Mouse (Mus musculus) lung, embryonic 15.5 days (tissue): ENCODE data around the gene Kcnip2. TPM values are rescaled to one million over a fixed set of nuclear protein-coding genes. Genes with fewer than 3 reads are reported as not detected.
A peak's percentile ranks its signal among the peaks of the same experiment; 100 is the strongest.

Experiments
- ATAC-seq: fragments of 200-750 bp; cut with Nextera tagmentation; 2 replicates; pipeline ENCODE4 v1.8.0; 2017; ENCODE audit warnings: moderate number of reproducible peaks, borderline replicate concordance; ENCODE audit not compliant: low FRiP score, low TSS enrichment; ENCODE audit errors: extremely low read depth
- H3K27ac ChIP-seq: fragments of 300-500 bp; sonication (generic); 2 replicates; pipeline ENCODE4 v1.5.1; 2015; ENCODE audit warnings: moderate library complexity, mild to moderate bottlenecking, inconsistent platforms
- H3K27me3 ChIP-seq: fragments of 300-500 bp; sonication (generic); 2 replicates; pipeline ENCODE4 v1.6.1; 2015; ENCODE audit warnings: inconsistent platforms
- H3K36me3 ChIP-seq: fragments of 300-500 bp; sonication (generic); 2 replicates; pipeline ENCODE4 v1.6.1; 2015; ENCODE audit warnings: inconsistent platforms
- H3K4me1 ChIP-seq: fragments of 300-500 bp; sonication (generic); 2 replicates; pipeline ENCODE4 v1.6.1; 2015; ENCODE audit warnings: inconsistent platforms
- H3K4me2 ChIP-seq: fragments of 300-500 bp; sonication (generic); 2 replicates; pipeline ENCODE4 v1.6.1; 2015; ENCODE audit warnings: inconsistent platforms, mild to moderate bottlenecking, moderate library complexity
- H3K4me3 ChIP-seq: fragments of 300-500 bp; sonication (generic); 2 replicates; pipeline ENCODE4 v1.5.1; 2015; ENCODE audit warnings: mild to moderate bottlenecking, inconsistent platforms
- H3K9ac ChIP-seq: fragments of 300-500 bp; sonication (generic); 2 replicates; pipeline ENCODE4 v1.6.1; 2015; ENCODE audit warnings: inconsistent platforms
- H3K9me3 ChIP-seq: fragments of 300-500 bp; sonication (generic); 2 replicates; pipeline ENCODE4 v1.6.1; 2016; ENCODE audit warnings: inconsistent platforms
- WGBS: fragments of 180-500 bp; shearing (Covaris S2); methylation state at CpG from one replicate; pipeline ENCODE4 v1.1.7; 2015; 5-methylcytosine and 5-hydroxymethylcytosine counted together
- polyA plus RNA-seq: library from polyadenylated mRNA; unstranded; fragments of >200 nt; fragmentation: Nextera tagmentation; extraction: Ambion mirVana; gene quantifications from 2 replicates; pipeline ENCODE4 v1.2.1, GENCODE M21; 2015

Gene Kcnip2
- polyA plus RNA-seq, 1 experiment from 2014 or later = 2.6 TPM

GRCm38 (mm10) chr19:45789888-45790874 lies 25.7 kb downstream of the Kcnip2 start:
- H3K4me2 ChIP-seq = no peak overlapping the region
- 0 out of 2 replicates have a peak, but pooled peaks cover 1% of the 10 kb centered on the region for H3K4me1 ChIP-seq
- 0 out of 2 replicates have a peak, but pooled peaks have one; percentile 39 for ATAC-seq
- no peak overlapping the region for H3K27ac ChIP-seq
- 72% methylated on average over 13 of the region's 13 CpGs for WGBS
- no peaks in the 10 kb centered on the region for H3K9me3 ChIP-seq
- no peaks in the 10 kb centered on the region for H3K27me3 ChIP-seq
- no peak overlapping the region for H3K4me3 ChIP-seq
- H3K9ac ChIP-seq = no peak overlapping the region
- H3K36me3 ChIP-seq = no peaks in the 10 kb centered on the region

GRCm38 (mm10) chr19:45789365-45789764 lies 26.5 kb downstream of the Kcnip2 start:
- peaks cover 3% of the 10 kb centered on the region; the same call in 1 of the 2 replicates for H3K4me1 ChIP-seq
- H3K27ac ChIP-seq = no peak overlapping the region
- H3K27me3 ChIP-seq = no peaks in the 10 kb centered on the region
- 78% methylated on average over 7 of the region's 7 CpGs for WGBS
- H3K36me3 ChIP-seq = no peaks in the 10 kb centered on the region
- no peaks in the 10 kb centered on the region for H3K9me3 ChIP-seq
- no peak overlapping the region for H3K4me2 ChIP-seq
- H3K4me3 ChIP-seq = no peak overlapping the region
- ATAC-seq = no peak
- no peak overlapping the region for H3K9ac ChIP-seq

- Histone ChIP-seq H3K9me3 (no peaks in the 10 kb centered on the region), H3K27ac (no peak overlapping the region), H3K27me3 (no peaks in the 10 kb centered on the region), H3K4me1 (peaks cover 6% of the 10 kb centered on the region; the same call in 1 of the 2 replicates), H3K4me2 (no peak overlapping the region), H3K4me3 (no peak overlapping the region), H3K36me3 (no peaks in the 10 kb centered on the region), H3K9ac (no peak overlapping the region)
- ATAC-seq = no peak
- WGBS = 83% methylated on average over 4 of the region's 4 CpGs
These were observed 27.5 kb downstream of the Kcnip2 start for GRCm38 (mm10) chr19:45788337-45788736.

GRCm38 (mm10) chr19:45787450-45787849 lies 28.4 kb downstream of the Kcnip2 start:
- Histone ChIP-seq H3K27ac (no peak overlapping the region), H3K4me2 (no peak overlapping the region)
- ATAC-seq = no peak

GRCm38 (mm10) chr19:45785470-45785869 lies 30.4 kb downstream of the Kcnip2 start:
- Histone ChIP-seq H3K9me3 (no peaks in the 10 kb centered on the region), H3K4me2 (no peak overlapping the region), H3K36me3 (no peaks in the 10 kb centered on the region), H3K27ac (no peak overlapping the region), H3K9ac (no peak overlapping the region), H3K27me3 (no peaks in the 10 kb centered on the region), H3K4me3 (no peak overlapping the region), H3K4me1 (peaks cover 20% of the 10 kb centered on the region)
- 43% methylated on average over 3 of the region's 3 CpGs for WGBS
- no peak for ATAC-seq

More at GRCm38 (mm10) chr19:45787450-45787849, 28.4 kb downstream of the Kcnip2 start:
- no peaks in the 10 kb centered on the region for H3K27me3 ChIP-seq
- 48% methylated on average over 3 of the region's 3 CpGs for WGBS
- H3K9me3 ChIP-seq = no peaks in the 10 kb centered on the region
- H3K4me1 ChIP-seq = peaks cover 6% of the 10 kb centered on the region; the same call in 1 of the 2 replicates
- H3K9ac ChIP-seq = no peak overlapping the region
- H3K36me3 ChIP-seq = no peaks in the 10 kb centered on the region
- no peak overlapping the region for H3K4me3 ChIP-seq

- Histone ChIP-seq H3K9ac (peak overlapping the region; percentile 21; the same call in 1 of the 2 replicates), H3K4me1 (peaks cover 26% of the 10 kb centered on the region), H3K4me3 (peak overlapping the region; percentile 97), H3K27me3 (no peaks in the 10 kb centered on the region), H3K36me3 (0 out of 2 replicates have a peak, but pooled peaks cover 7% of the 10 kb centered on the region), H3K4me2 (peak overlapping the region; percentile 65), H3K9me3 (no peaks in the 10 kb centered on the region), H3K27ac (peak overlapping the region; percentile 71)
- no peak for ATAC-seq
- WGBS = 25% methylated on average over 17 of the region's 17 CpGs
These were observed 31.8 kb downstream of the Kcnip2 start for GRCm38 (mm10) chr19:45783933-45784576.

- peaks cover 26% of the 10 kb centered on the region for H3K4me1 ChIP-seq
- H3K4me2 ChIP-seq = peak within 1 kb of the TSS; percentile 67
- peak; percentile 98 for ATAC-seq
- H3K4me3 ChIP-seq = peak within 1 kb of the TSS; percentile 97
- peaks cover 9% of the 10 kb centered on the region; the same call in 1 of the 2 replicates for H3K36me3 ChIP-seq
- H3K9ac ChIP-seq = peak within 1 kb of the TSS; percentile 98
- no peaks in the 10 kb centered on the region for H3K9me3 ChIP-seq
- H3K27ac ChIP-seq = peak within 1 kb of the TSS; percentile 97
- no peaks in the 10 kb centered on the region for H3K27me3 ChIP-seq
- WGBS = under 1% methylated on average over 61 of the region's 71 CpGs
These were observed 32.5 kb downstream of the Kcnip2 start, which contains the start of gene Mgea5 for GRCm38 (mm10) chr19:45783181-45783932. Gene Mgea5, minus strand, starts transcription at chr19:45783837.

- under 1% methylated on average over 36 of the region's 36 CpGs for WGBS
- H3K4me1 ChIP-seq = peaks cover 26% of the 10 kb centered on the region
- no peaks in the 10 kb centered on the region for H3K27me3 ChIP-seq
- H3K9ac ChIP-seq = peak overlapping the region; percentile 98
- H3K4me3 ChIP-seq = peak overlapping the region; percentile 97
- peak; percentile 33 for ATAC-seq
- H3K9me3 ChIP-seq = no peaks in the 10 kb centered on the region
- H3K4me2 ChIP-seq = peak overlapping the region; percentile 67
- peaks cover 18% of the 10 kb centered on the region for H3K36me3 ChIP-seq
- H3K27ac ChIP-seq = peak overlapping the region; percentile 97
These were observed 33.4 kb downstream of the Kcnip2 start for GRCm38 (mm10) chr19:45782315-45783001.

GRCm38 (mm10) chr19:45781676-45782075 lies 34.2 kb downstream of the Kcnip2 start:
- Histone ChIP-seq H3K4me3 (peak overlapping the region; percentile 97), H3K36me3 (peaks cover 24% of the 10 kb centered on the region), H3K9me3 (no peaks in the 10 kb centered on the region), H3K27ac (no peak overlapping the region), H3K9ac (peak overlapping the region; percentile 98; the same call in 1 of the 2 replicates), H3K4me2 (peak overlapping the region; percentile 67), H3K27me3 (no peaks in the 10 kb centered on the region), H3K4me1 (peaks cover 26% of the 10 kb centered on the region)
- no peak for ATAC-seq
- WGBS = 52% methylated on average over 8 of the region's 8 CpGs

- no peak overlapping the region for H3K4me3 ChIP-seq
- H3K4me1 ChIP-seq = peaks cover 26% of the 10 kb centered on the region
- no peak overlapping the region for H3K9ac ChIP-seq
- H3K27ac ChIP-seq = no peak overlapping the region
- H3K27me3 ChIP-seq = no peaks in the 10 kb centered on the region
- ATAC-seq = no peak
- WGBS = 81% methylated on average over 13 of the region's 13 CpGs
- no peak overlapping the region for H3K4me2 ChIP-seq
- peaks cover 36% of the 10 kb centered on the region for H3K36me3 ChIP-seq
- no peaks in the 10 kb centered on the region for H3K9me3 ChIP-seq
These were observed 35.4 kb downstream of the Kcnip2 start for GRCm38 (mm10) chr19:45780350-45780915.
